Mouse (Mus musculus) brain, adult 10 weeks (tissue): ENCODE results near the gene Cep78. TPM values are rescaled to one million over a fixed set of nuclear protein-coding genes. Genes with fewer than 3 reads are reported as not detected.

Experiments
- polyA plus RNA-seq: library from polyadenylated mRNA; stranded (reverse); fragments of 350-450 nt; fragmentation: Illumina TruSeq; extraction: RNeasy Lipid Tissue Mini Kit (QIAGEN cat#74804); gene quantifications from one replicate; pipeline ENCODE4 v1.2.3, GENCODE M21; 2015; ENCODE audit warnings: low read depth, low replicate concordance

The Cep78 gene
- polyA plus RNA-seq = 8.0 TPM

DNA sequence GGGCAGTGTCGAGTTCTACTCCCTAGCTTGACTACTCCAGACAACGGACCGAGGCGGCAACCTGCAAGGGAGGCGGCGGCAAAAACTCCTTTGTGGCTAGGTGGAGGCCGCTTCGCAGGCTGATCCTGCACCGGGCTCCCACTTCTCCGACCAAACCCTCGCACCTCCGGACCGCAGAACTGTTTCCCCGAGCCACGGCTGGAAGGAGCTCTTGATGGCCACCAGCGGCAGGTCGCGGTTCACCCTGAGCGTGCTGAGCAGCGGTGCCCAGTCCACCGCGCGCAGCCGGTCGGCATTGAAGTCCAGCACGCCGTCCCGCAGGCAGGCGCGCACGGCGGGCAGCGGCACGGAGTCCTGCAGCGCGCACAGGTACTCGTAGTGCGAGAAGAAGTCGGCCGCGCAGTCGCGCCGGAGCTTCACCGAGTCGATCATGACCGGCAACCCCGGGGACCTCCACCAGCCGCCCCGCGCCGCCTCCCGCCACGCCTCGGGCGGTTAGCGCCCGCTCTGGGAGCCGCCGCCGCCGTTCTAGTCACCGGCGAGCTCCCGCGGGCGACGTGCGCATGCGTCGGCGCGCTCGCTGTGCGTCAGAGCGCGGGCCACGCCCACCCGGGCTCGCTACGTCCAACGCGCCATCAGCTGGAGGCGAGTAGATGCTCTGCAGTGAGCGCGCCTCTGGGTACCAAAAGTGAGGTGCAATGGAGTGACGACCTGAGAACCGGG, at the start of gene Cep78:
Gene Cep78, minus strand, starts transcription at position 541 of the 723 bp plus-strand sequence.

DNA sequence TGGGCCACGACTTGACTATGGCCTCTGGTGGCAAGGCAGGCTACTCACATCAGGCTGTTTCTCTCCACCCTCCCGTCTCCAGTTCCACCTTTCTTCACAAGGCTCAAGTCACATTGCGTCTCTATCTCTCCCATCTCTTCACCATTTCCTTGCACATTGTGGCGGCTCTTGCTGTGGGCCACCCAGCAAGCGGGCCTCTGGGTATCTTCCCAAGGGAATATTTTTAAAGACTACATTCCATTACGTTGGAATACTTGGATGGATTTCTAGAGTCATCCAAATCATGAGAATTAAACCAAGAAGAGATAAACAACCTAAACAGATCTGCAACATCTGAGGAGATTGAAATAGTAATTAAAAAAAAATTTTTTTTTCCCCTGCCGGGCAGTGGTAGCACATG, 37.6 kb downstream of the Cep78 start, which contains the start of gene Psat1:
Gene Psat1, minus strand, starts transcription at position 101 of the 400 bp plus-strand sequence.

Other genes with a start within 250 kb of the Cep78 start
- gene Psat1, start 37.7 kb downstream of the Cep78 start, polyA plus RNA-seq = 157 TPM
- gene Gnaq, start 147.8 kb upstream of the Cep78 start, polyA plus RNA-seq = 87.1 TPM